Mouse (Mus musculus) common myeloid progenitor, adult 5-6 weeks (primary cell): Measurements from ENCODE around the gene Tnrc6c. TPM values are rescaled to one million over a fixed set of nuclear protein-coding genes. Genes with fewer than 3 reads are reported as not detected.
A peak's percentile ranks its signal among the peaks of the same experiment; 100 is the strongest.
"Not testable (repeated sequence)": the region's sequence is repeated elsewhere in the genome, so short reads cannot be mapped to it uniquely, and the experiment has no call there.

ENCODE experiments used
- ATAC-seq: replicated peaks from 2 replicates; pipeline ENCODE4 v1.8.0; 2016; ENCODE audit warnings: low read depth, mild to moderate bottlenecking, moderate TSS enrichment, inconsistent platforms; ENCODE audit not compliant: poor library complexity, severe bottlenecking
- total RNA-seq: library from RNA; stranded (forward); fragments of 200-1000, 187-1606 nt; gene quantifications from 2 replicates; pipeline ENCODE4 v1.2.3, GENCODE M21; 2017

The Tnrc6c gene
- total RNA-seq, 1 experiment from 2014 or later: 22.4 TPM

DNA sequence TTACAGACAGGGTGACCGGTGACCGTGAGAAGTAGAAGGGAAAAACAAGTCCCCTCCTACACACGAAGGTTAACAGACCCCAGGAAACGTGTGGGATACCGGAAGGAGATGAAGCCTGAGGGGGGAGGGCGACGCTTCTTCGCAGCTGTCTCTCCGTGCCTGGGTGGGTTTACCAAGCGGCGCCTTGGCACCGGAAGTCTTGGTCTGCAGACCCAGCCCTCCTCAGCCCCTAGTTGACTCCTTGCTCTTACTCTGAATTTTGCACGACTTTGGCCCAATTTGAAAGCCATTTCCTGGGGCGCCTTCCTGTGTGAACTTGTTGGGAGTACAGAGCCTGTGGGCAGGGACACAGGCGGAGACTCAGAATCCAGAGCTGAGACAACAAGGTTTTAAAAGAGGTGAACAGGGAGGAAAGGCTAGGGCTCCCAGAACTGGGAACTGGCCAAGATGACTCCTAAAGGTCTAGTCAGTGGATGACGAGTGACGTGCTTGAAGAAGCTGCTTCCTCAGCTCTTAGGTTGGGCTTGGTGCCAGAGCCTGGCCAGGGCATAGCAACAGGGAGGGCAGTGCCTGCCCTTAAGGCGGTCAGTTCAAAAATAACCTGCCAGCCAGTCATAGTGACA lies 127.2 kb downstream of the Tnrc6c start:
- ATAC-seq: no peak

GRCm38 (mm10) chr11:117781993-117782704 lies 128.1 kb downstream of the Tnrc6c start, which contains the start of the genes Tmc8 and Tmc6:
Gene Tmc8, plus strand, starts transcription at chr11:117782076.
Gene Tmc6, minus strand, starts transcription at chr11:117782198.
- ATAC-seq: 0 out of 2 replicates have a peak, but pooled peaks have one; percentile 0

DNA sequence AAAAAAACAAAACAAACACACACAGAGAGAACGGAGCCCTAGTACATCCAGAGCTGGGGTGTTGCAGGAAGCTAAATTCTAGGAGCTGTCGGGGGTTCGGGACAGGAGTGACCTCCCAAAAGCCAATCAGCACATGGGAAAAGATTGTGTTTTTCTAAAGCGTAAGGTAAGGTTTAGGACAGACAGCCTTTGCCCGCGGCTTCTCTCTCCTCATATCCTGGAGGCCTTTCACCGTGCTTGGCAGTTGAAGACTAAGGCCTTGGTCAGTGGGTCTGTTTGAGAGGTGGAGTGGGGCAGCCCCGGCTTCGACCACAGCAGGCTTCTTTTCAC lies 128.6 kb downstream of the Tnrc6c start:
- no peak for ATAC-seq

DNA sequence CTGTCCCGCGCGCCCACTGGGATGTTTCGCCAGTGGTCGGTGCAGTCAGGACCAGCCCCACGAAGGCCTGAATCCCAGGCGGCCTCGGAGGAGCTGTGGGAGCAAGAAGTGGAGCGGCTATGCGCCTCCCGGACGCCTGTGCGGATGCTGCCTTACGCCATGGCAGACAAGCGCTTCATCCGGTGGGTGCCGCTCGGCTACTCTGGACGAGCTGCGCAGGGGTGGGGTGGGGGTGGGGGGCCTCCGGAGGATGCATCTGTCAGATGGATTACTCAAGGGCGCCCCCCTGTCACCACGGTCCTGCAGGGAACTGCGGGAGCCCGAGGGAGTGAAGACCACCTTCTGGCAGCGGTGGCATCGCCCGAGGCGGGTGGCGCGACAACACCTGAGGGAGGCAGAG lies 129.0 kb downstream of the Tnrc6c start:
- ATAC-seq: 0 out of 2 replicates have a peak, but pooled peaks have one; percentile 6

- ATAC-seq: no peak
These were observed 129.7 kb downstream of the Tnrc6c start for GRCm38 (mm10) chr11:117783683-117784309.

DNA sequence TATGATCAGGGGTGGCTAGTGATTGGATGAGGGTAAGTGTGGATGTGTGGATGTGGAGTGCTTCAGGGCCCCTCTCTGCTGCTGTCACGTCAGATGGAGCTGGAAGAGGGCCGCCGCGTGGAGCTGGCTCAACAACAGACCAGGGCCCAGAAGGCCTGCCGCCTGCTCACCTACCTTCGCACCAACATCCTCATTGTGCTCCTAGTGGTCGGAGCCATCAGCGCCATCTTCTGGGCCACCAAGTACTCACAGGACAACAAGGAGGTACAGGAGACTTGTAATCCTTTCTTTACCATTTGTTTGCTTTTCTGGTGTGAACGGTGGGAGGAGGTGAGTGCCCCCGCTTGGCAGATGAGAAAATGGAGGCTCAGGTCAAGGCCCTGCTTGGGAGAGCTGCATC lies 132.2 kb downstream of the Tnrc6c start:
- ATAC-seq: peak; percentile 51

GRCm38 (mm10) chr11:117788481-117788880 lies 134.4 kb downstream of the Tnrc6c start:
- ATAC-seq: not testable (repeated sequence)

DNA sequence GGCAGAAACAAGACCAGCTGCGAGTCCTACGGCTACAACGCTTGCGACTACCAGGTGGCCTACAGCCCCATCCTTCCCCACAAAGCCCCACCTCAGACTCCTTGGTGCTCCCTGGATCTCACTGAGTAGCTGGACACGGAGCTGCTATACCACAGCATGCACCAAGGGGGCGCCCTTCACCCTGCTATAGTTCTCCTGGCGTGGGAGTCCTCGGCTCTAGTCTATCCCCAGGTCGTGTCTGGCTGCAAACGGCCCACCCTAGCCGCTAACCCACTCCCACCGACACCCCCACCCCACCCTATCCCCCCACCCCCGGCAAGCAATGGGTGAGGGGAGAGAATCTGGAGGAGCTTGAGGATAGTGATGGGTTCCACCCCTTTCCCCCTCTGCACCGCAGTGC lies 136.2 kb downstream of the Tnrc6c start:
- ATAC-seq: peak; percentile 58

DNA sequence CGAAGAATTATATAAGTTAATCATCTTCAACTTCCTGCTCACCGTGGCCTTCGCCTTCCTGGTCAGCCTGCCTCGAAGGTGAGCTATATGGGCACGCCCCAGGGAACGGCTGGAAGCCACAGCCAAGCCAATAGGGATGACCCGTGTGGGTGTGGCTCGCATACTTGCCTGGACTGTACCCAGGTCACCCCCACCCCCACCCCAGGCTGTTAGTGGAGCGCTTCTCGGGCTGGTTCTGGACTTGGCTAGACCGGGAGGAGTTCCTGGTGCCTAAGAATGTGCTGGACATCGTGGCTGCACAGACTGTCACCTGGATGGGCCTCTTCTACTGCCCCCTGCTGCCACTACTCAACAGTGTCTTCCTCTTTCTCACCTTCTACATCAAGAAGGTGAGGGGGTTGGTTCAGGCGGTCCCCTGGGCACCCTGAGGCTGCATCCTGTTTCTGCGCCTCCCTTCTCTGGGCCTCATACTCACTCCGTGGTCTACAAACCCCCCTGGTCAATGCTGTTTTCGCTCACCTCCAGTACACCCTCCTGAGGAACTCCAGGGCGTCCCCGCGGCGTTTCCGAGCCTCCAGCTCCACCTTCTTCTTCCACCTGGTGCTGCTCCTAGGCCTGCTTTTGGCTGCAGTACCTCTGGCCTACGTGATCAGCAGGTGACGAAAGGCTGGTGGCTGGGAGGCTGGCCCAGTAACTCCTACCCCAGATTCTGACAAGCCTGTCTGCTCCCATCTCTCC lies 136.8 kb downstream of the Tnrc6c start:
- ATAC-seq: no peak

DNA sequence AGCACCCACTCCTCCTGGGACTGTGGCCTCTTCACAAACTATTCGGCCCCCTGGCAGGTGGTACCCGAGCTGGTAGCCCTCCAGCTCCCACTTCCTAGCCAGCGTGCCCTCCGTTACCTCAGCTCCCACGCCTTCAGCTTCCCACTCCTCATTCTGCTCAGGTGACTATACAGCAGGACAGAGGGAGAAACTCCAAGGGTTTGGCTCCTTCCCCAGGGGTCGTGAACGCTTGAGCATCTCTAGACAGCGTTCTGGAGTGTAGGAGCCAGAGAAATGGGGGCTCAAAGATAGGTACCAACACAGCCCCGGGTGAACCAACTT lies 137.3 kb downstream of the Tnrc6c start:
- ATAC-seq: no peak

GRCm38 (mm10) chr11:117792281-117792888 lies 138.3 kb downstream of the Tnrc6c start:
- ATAC-seq: peak; percentile 76

DNA sequence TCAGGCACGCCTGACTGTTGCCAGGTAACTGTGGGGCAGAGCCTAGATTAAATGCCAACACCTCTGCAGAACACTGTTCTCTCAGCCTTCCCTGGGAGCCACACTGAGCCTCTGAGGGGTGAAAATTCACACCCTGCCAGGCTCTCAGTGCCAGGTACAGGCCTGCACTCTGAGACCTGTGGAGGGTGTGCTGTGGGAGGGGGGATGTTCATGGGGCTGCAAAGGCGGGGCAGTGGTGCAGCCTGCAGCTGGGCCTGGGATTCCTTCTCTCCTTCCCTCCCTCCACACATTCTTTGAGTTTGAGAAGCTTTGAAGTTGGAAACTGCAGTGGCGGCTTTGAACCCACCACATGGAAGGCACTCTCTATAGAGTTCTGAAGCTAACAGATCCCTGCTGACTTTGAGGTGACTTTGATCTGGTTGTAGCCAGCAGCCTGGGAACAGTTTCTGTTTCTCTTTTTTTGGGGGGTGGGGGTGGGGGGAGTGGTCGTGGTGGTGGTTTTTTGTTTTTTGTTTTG lies 140.0 kb downstream of the Tnrc6c start:
- ATAC-seq: no peak

DNA sequence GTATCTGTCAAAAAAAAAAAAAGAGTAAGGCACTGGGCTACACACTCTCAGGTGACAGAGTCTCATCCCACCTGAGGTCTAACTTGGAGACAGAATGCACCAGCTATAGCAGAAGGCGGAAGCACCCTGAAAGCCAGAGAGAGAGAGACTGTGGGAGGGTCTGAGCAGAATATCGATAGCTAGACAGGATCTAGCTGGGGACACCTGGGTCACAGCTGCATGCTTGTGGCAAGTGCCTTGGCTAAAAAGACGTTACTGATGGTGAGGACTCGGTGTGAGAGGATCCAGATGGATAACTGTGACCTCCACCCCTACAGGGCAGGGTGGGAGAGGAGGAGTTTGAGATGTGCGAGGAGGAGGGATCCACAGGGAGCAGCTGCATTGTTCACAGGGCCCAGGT lies 142.9 kb downstream of the Tnrc6c start:
- ATAC-seq: no peak

GRCm38 (mm10) chr11:117797511-117798159 lies 143.5 kb downstream of the Tnrc6c start, which contains the start of gene 6030468B19Rik:
Gene 6030468B19Rik, plus strand, starts transcription at chr11:117797660.
- ATAC-seq: peak; percentile 30; the same call in 1 of the 2 replicates

DNA sequence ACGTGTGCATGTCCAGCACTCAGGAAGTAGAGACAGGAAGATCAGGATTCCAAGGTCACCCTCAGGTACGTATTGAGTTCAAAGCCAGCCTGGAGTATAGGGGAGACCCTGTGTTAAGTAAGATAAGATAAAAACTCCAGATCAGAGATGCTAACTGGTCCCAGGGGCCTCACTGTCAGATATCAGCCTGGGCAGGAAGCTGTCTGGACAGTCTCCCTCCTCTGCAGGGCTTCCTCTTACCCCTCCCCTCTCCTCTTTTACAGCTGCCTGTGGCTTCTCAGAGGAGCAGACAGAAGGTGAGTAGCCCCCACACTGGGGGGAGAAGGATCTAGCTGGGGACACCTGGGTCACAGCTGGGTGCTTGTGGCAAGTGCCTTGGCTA lies 144.1 kb downstream of the Tnrc6c start:
- peak; percentile 48 for ATAC-seq

DNA sequence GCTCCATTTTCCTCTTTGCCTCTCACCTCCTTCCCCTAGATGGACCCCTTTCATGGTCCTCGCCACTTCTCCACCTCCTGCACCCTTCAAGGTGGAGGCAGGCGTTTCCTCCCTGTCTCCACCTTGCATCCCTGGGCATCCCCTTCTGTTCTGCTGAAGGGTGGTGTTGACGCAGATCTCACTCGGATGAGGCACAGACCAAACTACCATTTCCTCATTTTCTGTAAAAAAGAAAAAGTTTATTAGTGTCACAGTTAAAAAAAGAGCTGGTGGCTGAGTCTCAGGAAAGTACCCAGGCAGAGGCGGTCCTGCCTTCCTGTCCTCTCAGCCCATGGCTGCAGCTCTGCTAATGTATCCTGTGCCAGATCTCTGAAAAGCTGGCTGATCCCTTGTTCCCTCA lies 145.1 kb downstream of the Tnrc6c start:
- ATAC-seq: peak; percentile 13

GRCm38 (mm10) chr11:117800038-117800437 lies 145.9 kb downstream of the Tnrc6c start:
- ATAC-seq: no peak

GRCm38 (mm10) chr11:117801650-117802049 lies 147.6 kb downstream of the Tnrc6c start:
- no peak for ATAC-seq

- no peak for ATAC-seq
These were observed 149.1 kb downstream of the Tnrc6c start for GRCm38 (mm10) chr11:117803166-117803688.
